Mouse (Mus musculus) intestine, embryonic 15.5 days (tissue): ENCODE measurements at regions not wholly inside any gene's neighbourhood (a gene's known extent, or its start where the extent isn't known, plus 50 kb on each side); places are given as distances from the start of the nearest gene placed in this dataset.
"Not testable (repeated sequence)": the region's sequence is repeated elsewhere in the genome, so short reads cannot be mapped to it uniquely, and the experiment has no call there.

ENCODE experiments used
- ATAC-seq: fragments of 200-750 bp; cut with Nextera tagmentation; 2 replicates; pipeline ENCODE4 v1.8.0; 2017; ENCODE audit warnings: moderate TSS enrichment, moderate library complexity
- H3K27ac ChIP-seq: fragments of 300-500 bp; sonication (generic); 2 replicates; pipeline ENCODE4 v1.5.1; 2015; ENCODE audit warnings: mild to moderate bottlenecking, inconsistent platforms
- H3K27me3 ChIP-seq: fragments of 300-500 bp; sonication (generic); replicated peaks from 2 replicates; pipeline ENCODE4 v1.6.1; 2015; ENCODE audit warnings: inconsistent platforms
- H3K36me3 ChIP-seq: fragments of 300-500 bp; sonication (generic); 2 replicates; pipeline ENCODE4 v1.6.1; 2015; ENCODE audit warnings: inconsistent platforms
- H3K4me1 ChIP-seq: fragments of 300-500 bp; sonication (generic); replicated peaks from 2 replicates; pipeline ENCODE4 v1.6.1; 2015; ENCODE audit warnings: inconsistent platforms
- H3K4me2 ChIP-seq: fragments of 300-500 bp; sonication (generic); replicated peaks from 2 replicates; pipeline ENCODE4 v1.6.1; 2015; ENCODE audit warnings: mild to moderate bottlenecking, inconsistent platforms
- H3K4me3 ChIP-seq: fragments of 300-500 bp; sonication (generic); replicated peaks from 2 replicates; pipeline ENCODE4 v1.5.1; 2015; ENCODE audit warnings: inconsistent platforms
- H3K9ac ChIP-seq: fragments of 300-500 bp; sonication (generic); 2 replicates; pipeline ENCODE4 v1.6.1; 2015; ENCODE audit warnings: inconsistent platforms
- H3K9me3 ChIP-seq: fragments of 300-500 bp; sonication (generic); 2 replicates; pipeline ENCODE4 v1.6.1; 2016; ENCODE audit warnings: inconsistent platforms
- WGBS: fragments of 180-500 bp; shearing (Covaris S2); methylation state at CpG from one replicate; pipeline ENCODE4 v1.1.7; 2015; 5-methylcytosine and 5-hydroxymethylcytosine counted together

- not testable (repeated sequence) for H3K4me3 ChIP-seq, H3K4me1 ChIP-seq, H3K27me3 ChIP-seq, H3K27ac ChIP-seq, H3K36me3 ChIP-seq, H3K9me3 ChIP-seq, ATAC-seq, H3K9ac ChIP-seq, H3K4me2 ChIP-seq
- WGBS: 82% methylated on average over 5 of the region's 5 CpGs
Measured at GRCm38 (mm10) chr1:112486046-112486445, 621.3 kb upstream of the Dsel start.

- 37% methylated on average over 11 of the region's 11 CpGs for WGBS
- Histone ChIP-seq H3K9ac (no peak overlapping the region), H3K36me3 (no peaks in the 10 kb centered on the region), H3K4me1 (no peaks in the 10 kb centered on the region), H3K4me3 (no peak overlapping the region), H3K4me2 (no peak overlapping the region), H3K27me3 (no peaks in the 10 kb centered on the region), H3K9me3 (no peaks in the 10 kb centered on the region), H3K27ac (no peak overlapping the region)
- 0 out of 2 replicates have a peak, but pooled peaks have one; percentile 17 for ATAC-seq
Measured at GRCm38 (mm10) chr1:112456047-112456446, 591.3 kb upstream of the Dsel start.

DNA sequence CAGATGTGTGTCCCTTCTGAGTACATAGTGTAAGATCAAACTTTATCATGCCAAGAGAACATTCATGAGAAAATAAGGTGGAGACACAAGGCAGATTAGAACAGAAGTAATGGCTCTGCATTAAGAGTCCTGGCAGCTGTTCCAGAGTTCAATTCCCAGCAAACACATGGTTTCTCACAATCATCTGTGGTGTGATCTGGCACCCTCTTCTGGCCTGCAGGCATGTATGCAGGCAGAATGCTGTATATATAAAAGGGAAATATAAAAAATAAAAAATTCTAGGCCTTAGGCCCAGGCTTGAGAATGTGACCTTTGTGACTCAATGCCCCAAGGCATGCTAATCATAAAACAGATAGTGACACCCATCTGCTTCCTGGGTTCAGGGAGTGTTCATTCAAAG, 587.7 kb upstream of the Dsel start:
- Histone ChIP-seq H3K9ac (no peak overlapping the region), H3K4me3 (no peak overlapping the region), H3K4me2 (no peak overlapping the region), H3K9me3 (no peaks in the 10 kb centered on the region), H3K4me1 (no peaks in the 10 kb centered on the region), H3K36me3 (no peaks in the 10 kb centered on the region), H3K27ac (no peak overlapping the region), H3K27me3 (no peaks in the 10 kb centered on the region)
- ATAC-seq: no peak

GRCm38 (mm10) chr1:112451622-112452021, 586.9 kb upstream of the Dsel start:
- no peak for ATAC-seq
- Histone ChIP-seq H3K27me3 (no peaks in the 10 kb centered on the region), H3K36me3 (no peaks in the 10 kb centered on the region), H3K4me3 (no peak overlapping the region), H3K27ac (no peak overlapping the region), H3K4me1 (no peaks in the 10 kb centered on the region), H3K4me2 (no peak overlapping the region), H3K9ac (no peak overlapping the region), H3K9me3 (no peaks in the 10 kb centered on the region)
- WGBS: 23% methylated on average over 2 of the region's 2 CpGs

GRCm38 (mm10) chr1:112439109-112439508, 574.4 kb upstream of the Dsel start:
- WGBS: 71% methylated on average over 2 of the region's 2 CpGs
- no peak overlapping the region for H3K9ac ChIP-seq
- no peak overlapping the region for H3K4me2 ChIP-seq
- H3K4me1 ChIP-seq: no peaks in the 10 kb centered on the region
- no peak for ATAC-seq
- no peaks in the 10 kb centered on the region for H3K27me3 ChIP-seq
- no peak overlapping the region for H3K27ac ChIP-seq
- H3K4me3 ChIP-seq: no peak overlapping the region
- H3K9me3 ChIP-seq: no peaks in the 10 kb centered on the region
- no peaks in the 10 kb centered on the region for H3K36me3 ChIP-seq

DNA sequence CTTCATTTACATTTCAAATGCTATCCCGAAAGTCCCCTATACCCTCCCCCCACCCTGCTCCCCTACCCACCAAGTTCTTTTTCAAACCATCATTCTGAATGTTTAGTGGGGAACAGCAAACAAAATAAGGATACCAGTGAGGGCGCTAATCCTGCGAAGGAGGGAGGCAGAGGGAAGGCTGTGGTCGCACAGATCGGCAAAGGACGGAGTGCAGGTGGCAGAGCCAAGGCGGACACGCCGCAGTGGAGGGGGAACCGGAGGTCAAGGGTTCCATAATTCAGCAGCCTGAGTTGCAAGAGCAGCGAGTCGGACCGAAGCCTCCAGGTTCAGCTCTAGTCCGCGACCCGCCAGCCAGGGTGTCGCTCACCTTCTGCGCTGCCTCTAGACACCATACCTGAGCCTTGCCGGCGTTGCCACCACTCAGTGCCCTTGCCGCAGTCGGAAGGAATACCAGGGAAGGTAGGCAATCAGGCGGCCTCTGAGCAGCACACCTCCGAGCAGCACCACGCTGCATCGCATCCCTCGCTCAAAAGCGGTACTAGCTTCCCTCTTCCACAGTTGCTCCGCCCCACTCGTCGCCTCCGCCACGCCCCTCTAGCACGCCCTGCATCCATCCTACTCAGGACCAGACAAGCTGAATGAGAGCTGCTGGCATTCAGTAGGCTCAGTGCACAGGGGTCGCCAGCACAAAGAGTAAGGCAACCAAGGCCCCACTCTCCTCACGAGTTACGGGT, 551.8 kb upstream of the Dsel start:
- no peak overlapping the region for H3K9ac ChIP-seq
- no peaks in the 10 kb centered on the region for H3K9me3 ChIP-seq
- WGBS: 4% methylated on average over 37 of the region's 37 CpGs
- H3K27ac ChIP-seq: no peak overlapping the region
- H3K4me2 ChIP-seq: peak overlapping the region; percentile 74
- no peaks in the 10 kb centered on the region; the same call in 1 of the 2 replicates for H3K4me1 ChIP-seq
- peaks cover 10% of the 10 kb centered on the region for H3K27me3 ChIP-seq
- ATAC-seq: peak; percentile 69; the same call in 1 of the 2 replicates
- H3K36me3 ChIP-seq: no peaks in the 10 kb centered on the region
- H3K4me3 ChIP-seq: peak overlapping the region; percentile 33

DNA sequence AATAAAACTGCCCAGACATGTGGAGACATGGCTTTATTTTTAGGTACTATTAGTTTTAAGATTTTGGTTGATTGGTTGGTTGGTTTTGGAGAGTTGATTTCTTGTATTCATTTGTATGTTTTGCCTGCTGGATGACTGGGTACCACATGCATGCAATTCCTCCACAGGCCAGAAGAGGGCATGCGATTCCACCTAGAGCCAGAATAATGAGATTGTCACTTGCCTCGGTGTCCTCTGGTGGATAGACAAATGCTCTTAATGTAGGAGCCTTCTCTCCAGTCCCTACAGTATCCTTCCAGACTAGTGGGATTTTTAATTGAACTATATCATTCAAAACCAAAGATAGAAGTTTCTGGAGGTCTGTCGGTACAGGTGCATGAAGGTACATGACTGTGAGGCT, 524.1 kb upstream of the Dsel start:
- Histone ChIP-seq H3K4me3 (no peak overlapping the region), H3K9me3 (no peaks in the 10 kb centered on the region), H3K27me3 (no peaks in the 10 kb centered on the region), H3K27ac (no peak overlapping the region), H3K36me3 (no peaks in the 10 kb centered on the region), H3K4me2 (no peak overlapping the region), H3K4me1 (no peaks in the 10 kb centered on the region), H3K9ac (no peak overlapping the region)
- ATAC-seq: no peak
- WGBS: 39% methylated on average over 3 of the region's 3 CpGs

- Histone ChIP-seq H3K27me3 (no peaks in the 10 kb centered on the region), H3K9me3 (no peaks in the 10 kb centered on the region)
Measured at GRCm38 (mm10) chr1:112384015-112384414, 519.3 kb upstream of the Dsel start.

DNA sequence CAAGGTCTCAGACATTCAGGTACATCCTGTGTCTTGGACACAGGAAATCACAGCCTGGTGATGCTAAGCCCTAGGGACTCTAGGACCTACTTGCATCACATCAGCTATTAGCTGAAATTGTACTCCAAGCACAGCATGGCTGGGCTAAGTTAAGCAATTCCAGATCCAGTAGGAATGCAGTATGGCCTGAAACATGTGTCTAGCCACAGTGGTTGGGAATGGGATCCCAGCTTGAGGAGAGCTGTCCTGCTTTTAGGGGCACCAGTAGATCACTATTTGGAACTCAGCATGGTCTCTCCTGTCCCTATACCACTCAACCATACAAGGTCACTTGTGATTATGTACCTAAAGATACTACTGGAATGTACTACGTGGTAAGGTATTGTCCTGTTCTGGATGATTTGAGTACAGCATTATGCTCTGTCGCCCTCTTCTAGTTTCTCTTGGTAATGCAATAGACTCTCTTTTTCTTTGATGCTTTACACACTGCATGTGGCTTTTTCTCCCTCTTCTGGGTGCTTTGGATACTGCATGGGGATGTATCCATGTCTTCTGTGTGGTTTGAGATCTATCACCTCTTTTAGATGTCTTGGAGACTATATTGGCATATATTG, 515.0 kb upstream of the Dsel start:
- 11% methylated on average over 2 of the region's 2 CpGs for WGBS

More at GRCm38 (mm10) chr1:112384015-112384414, 519.3 kb upstream of the Dsel start:
- Histone ChIP-seq H3K9ac (no peak overlapping the region), H3K4me1 (no peaks in the 10 kb centered on the region), H3K27ac (no peak overlapping the region), H3K36me3 (no peaks in the 10 kb centered on the region), H3K4me3 (no peak overlapping the region), H3K4me2 (no peak overlapping the region)
- ATAC-seq: no peak
- WGBS: 11% methylated on average over 1 of the region's 1 CpGs

DNA sequence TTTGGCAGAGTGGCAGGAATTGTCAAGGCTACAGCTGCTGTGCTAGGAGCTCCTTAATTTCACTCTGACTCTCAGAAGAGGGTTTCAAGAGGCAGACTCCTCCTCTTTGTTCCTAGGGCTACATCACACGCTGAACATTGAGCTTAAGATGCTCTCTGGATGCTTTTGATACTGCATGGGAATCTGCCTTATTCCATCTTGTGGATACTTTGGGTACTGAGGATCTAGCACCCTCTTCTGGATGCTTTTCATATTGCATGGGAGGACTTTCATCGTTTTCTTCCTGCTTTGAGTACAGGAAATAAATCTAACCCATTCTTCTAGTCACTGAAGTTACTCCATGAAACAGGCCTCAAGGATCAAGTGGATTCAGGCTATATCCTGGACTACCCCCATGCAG, 513.9 kb upstream of the Dsel start:
- Histone ChIP-seq H3K4me1 (no peaks in the 10 kb centered on the region), H3K9ac (no peak overlapping the region), H3K27ac (no peak overlapping the region), H3K4me2 (no peak overlapping the region), H3K36me3 (no peaks in the 10 kb centered on the region), H3K27me3 (no peaks in the 10 kb centered on the region), H3K4me3 (no peak overlapping the region), H3K9me3 (no peaks in the 10 kb centered on the region)
- ATAC-seq: 0 out of 2 replicates have a peak, but pooled peaks have one; percentile 45
- WGBS: 8% methylated on average over 2 of the region's 2 CpGs

More for the DNA sequence above, 515.0 kb upstream of the Dsel start:
- Histone ChIP-seq H3K27ac (no peak overlapping the region), H3K4me1 (no peaks in the 10 kb centered on the region), H3K36me3 (no peaks in the 10 kb centered on the region), H3K9ac (no peak overlapping the region), H3K9me3 (no peaks in the 10 kb centered on the region), H3K4me2 (no peak overlapping the region), H3K27me3 (no peaks in the 10 kb centered on the region), H3K4me3 (no peak overlapping the region)
- ATAC-seq: peak; percentile 78

DNA sequence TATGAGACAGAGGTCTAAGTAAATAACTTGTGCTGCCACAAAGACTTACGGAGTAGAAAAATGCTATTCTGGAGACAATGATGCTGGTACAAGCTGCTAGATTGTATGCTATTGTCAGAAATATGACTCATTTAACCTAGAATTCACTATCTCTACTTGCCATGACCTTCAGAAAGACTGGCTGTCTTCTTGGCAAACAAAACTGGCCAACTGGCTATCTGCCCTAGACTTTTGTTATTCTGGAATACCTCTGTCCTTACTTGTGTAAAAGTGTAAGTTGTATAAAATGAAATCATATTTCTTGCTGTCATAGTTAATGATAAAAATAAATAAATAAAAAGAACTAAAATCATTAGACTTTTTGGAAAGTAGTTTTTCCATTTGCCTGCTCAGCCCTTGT, 491.1 kb upstream of the Dsel start:
- Histone ChIP-seq H3K9me3 (no peaks in the 10 kb centered on the region), H3K4me2 (no peak overlapping the region), H3K36me3 (no peaks in the 10 kb centered on the region), H3K9ac (no peak overlapping the region), H3K4me3 (no peak overlapping the region), H3K27me3 (no peaks in the 10 kb centered on the region), H3K4me1 (no peaks in the 10 kb centered on the region), H3K27ac (no peak overlapping the region)
- WGBS: 97% methylated on average over 1 of the region's 1 CpGs
- no peak for ATAC-seq
